Mouse (Mus musculus): ENCODE measurements around the gene Tsen54. TPM values are rescaled to one million over a fixed set of nuclear protein-coding genes. Genes with fewer than 3 reads are reported as not detected.
"Not testable (repeated sequence)": the region's sequence is repeated elsewhere in the genome, so short reads cannot be mapped to it uniquely, and the experiment has no call there.

The Tsen54 gene
- total RNA-seq, 2 experiments from 2014 or later = 10.3 to 11.1 TPM

- peak; percentile 19 for DNase-seq
Measured at GRCm38 (mm10) chr11:115829036-115829435, 14.5 kb downstream of the Tsen54 start.

- DNase-seq = no peak
Measured at GRCm38 (mm10) chr11:115830550-115831325, 16.2 kb downstream of the Tsen54 start.

- no peak for DNase-seq
Measured at GRCm38 (mm10) chr11:115831518-115831917, 17.0 kb downstream of the Tsen54 start.

GRCm38 (mm10) chr11:115832064-115832463 is 17.5 kb downstream of the Tsen54 start:
- DNase-seq = no peak

GRCm38 (mm10) chr11:115832523-115832922 is 18.0 kb downstream of the Tsen54 start:
- DNase-seq = peak; percentile 48

GRCm38 (mm10) chr11:115833021-115833513 is 18.5 kb downstream of the Tsen54 start:
- no peak for DNase-seq

GRCm38 (mm10) chr11:115834033-115834432 is 19.5 kb downstream of the Tsen54 start:
- DNase-seq = no peak

- peak; percentile 12 for DNase-seq
Measured at GRCm38 (mm10) chr11:115836656-115837395, 22.3 kb downstream of the Tsen54 start.

- DNase-seq = peak; percentile 16
Measured at GRCm38 (mm10) chr11:115837606-115838345, 23.3 kb downstream of the Tsen54 start.

- peak; percentile 23 for DNase-seq
Measured at GRCm38 (mm10) chr11:115838895-115839311, 24.4 kb downstream of the Tsen54 start.

- DNase-seq = no peak
Measured at GRCm38 (mm10) chr11:115839732-115840131, 25.2 kb downstream of the Tsen54 start.

GRCm38 (mm10) chr11:115841044-115841443 is 26.5 kb downstream of the Tsen54 start:
- DNase-seq = no peak

GRCm38 (mm10) chr11:115841961-115842550 is 27.5 kb downstream of the Tsen54 start:
- DNase-seq = no peak

GRCm38 (mm10) chr11:115843141-115843890 is 28.8 kb downstream of the Tsen54 start:
- DNase-seq = no peak

- no peak for DNase-seq
Measured at GRCm38 (mm10) chr11:115843891-115844239, 29.3 kb downstream of the Tsen54 start.

- DNase-seq = no peak
Measured at GRCm38 (mm10) chr11:115844240-115844639, 29.7 kb downstream of the Tsen54 start.

GRCm38 (mm10) chr11:115845819-115846218 is 31.3 kb downstream of the Tsen54 start:
- DNase-seq = no peak

GRCm38 (mm10) chr11:115854674-115855073 is 40.1 kb downstream of the Tsen54 start:
- no peak for DNase-seq

GRCm38 (mm10) chr11:115857146-115857545 is 42.6 kb downstream of the Tsen54 start:
- not testable (repeated sequence) for DNase-seq

- no peak for DNase-seq
Measured at GRCm38 (mm10) chr11:115857936-115858335, 43.4 kb downstream of the Tsen54 start.

GRCm38 (mm10) chr11:115858354-115858753 is 43.8 kb downstream of the Tsen54 start, which contains the start of gene Myo15b:
Gene Myo15b (plus strand): TSS chr11:115858406.
- DNase-seq = no peak

Data from gastrocnemius, postnatal 10 days (tissue).